Mouse (Mus musculus): ENCODE data around the gene Pigyl. TPM values are rescaled to one million over a fixed set of nuclear protein-coding genes. Genes with fewer than 3 reads are reported as not detected.

Gene Pigyl
- polyA plus RNA-seq, 1 experiment from 2014 or later = 63.2 TPM

GRCm38 (mm10) chr9:22165964-22166363, 9.3 kb downstream of the Pigyl start:
- Histone ChIP-seq H3K4me3 (replicated peaks) (no peak overlapping the region), H3K9ac (no peak overlapping the region), H3K4me1 (peaks cover 9% of the 10 kb centered on the region), H3K27ac (no peak overlapping the region), H3K9me3 (peaks cover 6% of the 10 kb centered on the region), H3K36me3 (replicated peaks) (no peaks in the 10 kb centered on the region), H3K27me3 (peaks cover 9% of the 10 kb centered on the region; the same call in 1 of the 2 replicates), H3K4me2 (no peak overlapping the region)
- WGBS = 46% methylated on average over 6 of the region's 6 CpGs
- no peak for ATAC-seq (ENCODE audit: low FRiP score)

- H3K9ac ChIP-seq = no peak overlapping the region
- WGBS = 92% methylated on average over 10 of the region's 10 CpGs
- no peak for ATAC-seq (ENCODE audit: low FRiP score)
Measured at GRCm38 (mm10) chr9:22166686-22167085, 10.0 kb downstream of the Pigyl start.

GRCm38 (mm10) chr9:22167751-22168150, 11.1 kb downstream of the Pigyl start:
- no peak overlapping the region for H3K27ac ChIP-seq
- peaks cover 9% of the 10 kb centered on the region for H3K4me1 ChIP-seq
- H3K9me3 ChIP-seq = peaks cover 6% of the 10 kb centered on the region
- 97% methylated on average over 4 of the region's 4 CpGs for whole genome bisulfite sequencing
- no peaks in the 10 kb centered on the region for H3K36me3 ChIP-seq (replicated peaks)
- no peak for ATAC-seq (ENCODE audit: low FRiP score)
- H3K4me2 ChIP-seq = no peak overlapping the region
- no peak overlapping the region for H3K4me3 ChIP-seq (replicated peaks)
- H3K9ac ChIP-seq = no peak overlapping the region
- H3K27me3 ChIP-seq = peaks cover 9% of the 10 kb centered on the region; the same call in 1 of the 2 replicates

More at GRCm38 (mm10) chr9:22166686-22167085, 10.0 kb downstream of the Pigyl start:
- no peaks in the 10 kb centered on the region for H3K36me3 ChIP-seq (replicated peaks)
- H3K27ac ChIP-seq = no peak overlapping the region
- peaks cover 6% of the 10 kb centered on the region for H3K9me3 ChIP-seq
- no peak overlapping the region for H3K4me3 ChIP-seq (replicated peaks)
- H3K4me2 ChIP-seq = no peak overlapping the region
- peaks cover 9% of the 10 kb centered on the region for H3K4me1 ChIP-seq
- peaks cover 9% of the 10 kb centered on the region; the same call in 1 of the 2 replicates for H3K27me3 ChIP-seq

- peaks cover 9% of the 10 kb centered on the region for H3K4me1 ChIP-seq
- H3K9me3 ChIP-seq = peaks cover 6% of the 10 kb centered on the region
- H3K27ac ChIP-seq = no peak overlapping the region
- H3K4me2 ChIP-seq = no peak overlapping the region
- H3K27me3 ChIP-seq = no peaks in the 10 kb centered on the region
- ATAC-seq (ENCODE audit: low FRiP score) = no peak
- WGBS = 96% methylated on average over 11 of the region's 11 CpGs
- H3K4me3 ChIP-seq (replicated peaks) = no peak overlapping the region
- H3K36me3 ChIP-seq (replicated peaks) = no peaks in the 10 kb centered on the region
- H3K9ac ChIP-seq = no peak overlapping the region
Measured at GRCm38 (mm10) chr9:22169327-22169726, 12.7 kb downstream of the Pigyl start.

GRCm38 (mm10) chr9:22172318-22172717, 15.7 kb downstream of the Pigyl start:
- Histone ChIP-seq H3K4me1 (no peaks in the 10 kb centered on the region), H3K4me2 (no peak overlapping the region), H3K9ac (no peak overlapping the region), H3K27me3 (no peaks in the 10 kb centered on the region), H3K9me3 (peaks cover 9% of the 10 kb centered on the region; the same call in 1 of the 2 replicates), H3K4me3 (replicated peaks) (no peak overlapping the region), H3K27ac (no peak overlapping the region), H3K36me3 (replicated peaks) (no peaks in the 10 kb centered on the region)
- 90% methylated on average over 4 of the region's 4 CpGs for WGBS
- ATAC-seq (ENCODE audit: low FRiP score) = no peak

DNA sequence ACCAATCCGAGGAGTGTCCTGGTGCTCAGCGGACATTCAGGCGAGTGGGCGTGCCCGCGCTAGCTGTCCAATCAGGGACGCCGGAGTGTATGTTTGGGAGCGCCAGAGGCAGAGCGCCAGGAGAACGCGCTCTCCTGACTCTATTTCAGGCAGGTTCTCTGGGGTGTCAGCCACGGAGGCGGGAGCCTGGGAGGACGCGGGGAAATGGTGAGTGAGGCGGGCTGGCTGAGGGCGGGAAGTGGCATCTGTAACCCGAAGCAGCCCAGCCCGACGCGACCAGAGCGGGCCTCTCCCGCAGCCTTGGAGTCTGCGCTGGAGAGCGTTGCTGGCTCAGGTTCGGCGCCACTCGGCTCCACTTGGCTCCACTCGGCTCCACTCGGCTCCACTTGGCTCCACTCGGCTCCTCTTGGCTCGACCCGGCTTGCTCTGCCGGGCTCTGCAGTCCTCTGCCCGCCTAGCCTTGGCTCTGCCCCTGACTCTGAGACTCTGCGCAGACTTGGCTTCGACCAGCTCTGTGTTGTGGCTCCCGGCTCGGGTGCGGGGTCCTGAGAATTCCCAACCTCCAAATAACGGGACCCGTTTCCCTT, 31.5 kb downstream of the Pigyl start, which contains the start of gene Zfp872:
Zfp872 (plus strand) TSS at position 66 of the 587 bp plus-strand sequence.
- peak within 1 kb of the TSS; percentile 43 for H3K4me3 ChIP-seq (replicated peaks)
- 23% methylated on average over 43 of the region's 43 CpGs for WGBS
- peaks cover 6% of the 10 kb centered on the region; the same call in 1 of the 2 replicates for H3K4me1 ChIP-seq
- H3K9me3 ChIP-seq = no peaks in the 10 kb centered on the region
- peak within 1 kb of the TSS; percentile 48 for H3K9ac ChIP-seq
- no peak within 1 kb of the TSS for H3K27ac ChIP-seq
- H3K4me2 ChIP-seq = peak within 1 kb of the TSS; percentile 67
- ATAC-seq (ENCODE audit: low FRiP score) = peak; percentile 65; the same call in 1 of the 2 replicates
- H3K36me3 ChIP-seq (replicated peaks) = no peaks in the 10 kb centered on the region
- peaks cover 17% of the 10 kb centered on the region; the same call in 1 of the 2 replicates for H3K27me3 ChIP-seq

DNA sequence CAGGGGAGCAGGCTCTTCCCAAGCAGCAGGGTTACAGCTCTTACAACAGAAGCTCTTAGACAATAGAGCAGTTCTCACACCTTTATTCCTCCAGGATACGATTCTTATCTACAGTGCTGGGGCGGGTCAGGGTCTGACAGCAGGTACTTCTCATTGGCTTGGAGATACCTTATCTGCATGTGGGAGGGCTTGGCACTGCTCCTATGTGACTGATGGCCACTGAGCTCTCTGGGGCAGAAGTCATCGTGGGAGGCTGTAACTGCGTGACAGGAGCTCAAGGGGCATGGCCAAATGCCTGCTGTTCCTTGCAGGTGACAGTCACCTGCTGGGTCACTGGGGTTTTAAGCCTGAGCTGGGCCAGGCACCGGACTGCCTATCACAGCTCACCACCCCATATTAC, 39.8 kb downstream of the Pigyl start:
- no peak overlapping the region for H3K4me2 ChIP-seq
- no peak for ATAC-seq (ENCODE audit: low FRiP score)
- no peak overlapping the region for H3K4me3 ChIP-seq (replicated peaks)
- H3K36me3 ChIP-seq (replicated peaks) = no peaks in the 10 kb centered on the region
- H3K9ac ChIP-seq = no peak overlapping the region
- H3K27me3 ChIP-seq = no peaks in the 10 kb centered on the region
- H3K27ac ChIP-seq = no peak overlapping the region
- WGBS = 47% methylated on average over 5 of the region's 5 CpGs
- H3K4me1 ChIP-seq = no peaks in the 10 kb centered on the region
- H3K9me3 ChIP-seq = peaks cover 30% of the 10 kb centered on the region

Small RNAs within 50 kb of the gene (microRNA-seq; reads per million reads assigned to microRNA genes)
- not detected for gene Mir7084

Other genes starting within 250 kb of the Pigyl start
- gene Rab3d, start 238.7 kb upstream of the Pigyl start, polyA plus RNA-seq (2016; fragmentation: Nextera tagmentation; extraction: Ambion mirVana) = 12.4 and 13.1 TPM in 2 replicates
- 5.2 and 5.8 TPM in 2 replicates for gene Ccdc159, start 229.4 kb upstream of the Pigyl start, polyA plus RNA-seq (2016; fragmentation: Nextera tagmentation; extraction: Ambion mirVana)
- 32.9 and 33.3 TPM in 2 replicates for gene Tmem205, start 229.3 kb upstream of the Pigyl start, polyA plus RNA-seq (2016; fragmentation: Nextera tagmentation; extraction: Ambion mirVana)
- 37.0 and 40.9 TPM in 2 replicates for gene Plppr2, start 219.8 kb upstream of the Pigyl start, polyA plus RNA-seq (2016; fragmentation: Nextera tagmentation; extraction: Ambion mirVana)
- gene Swsap1, start 201.1 kb upstream of the Pigyl start, polyA plus RNA-seq (2016; fragmentation: Nextera tagmentation; extraction: Ambion mirVana) = 7.4 and 9.5 TPM in 2 replicates
- gene Epor, start 193.3 kb upstream of the Pigyl start, polyA plus RNA-seq (2016; fragmentation: Nextera tagmentation; extraction: Ambion mirVana) = 2.0 and 4.1 TPM in 2 replicates
- gene Rgl3, start 167.4 kb upstream of the Pigyl start, polyA plus RNA-seq (2016; fragmentation: Nextera tagmentation; extraction: Ambion mirVana) = 2.1 and 3.4 TPM in 2 replicates
- 5.0 and 5.3 TPM in 2 replicates for gene Ccdc151, start 154.2 kb upstream of the Pigyl start, polyA plus RNA-seq (2016; fragmentation: Nextera tagmentation; extraction: Ambion mirVana)
- 88.5 and 95.0 TPM in 2 replicates for gene Prkcsh, start 154.0 kb upstream of the Pigyl start, polyA plus RNA-seq (2016; fragmentation: Nextera tagmentation; extraction: Ambion mirVana)
- gene Elavl3, start 104.8 kb upstream of the Pigyl start, polyA plus RNA-seq (2016; fragmentation: Nextera tagmentation; extraction: Ambion mirVana) = 57.2 and 73.7 TPM in 2 replicates
- gene Gm49318, start 85.6 kb upstream of the Pigyl start, polyA plus RNA-seq (2016; fragmentation: Nextera tagmentation; extraction: Ambion mirVana) = not detected in 2 replicates
- gene Zfp653, start 85.5 kb upstream of the Pigyl start, polyA plus RNA-seq (2016; fragmentation: Nextera tagmentation; extraction: Ambion mirVana) = 15.8 and 16.4 TPM in 2 replicates
- 35.0 and 39.0 TPM in 2 replicates for gene Ecsit, start 71.4 kb upstream of the Pigyl start, polyA plus RNA-seq (2016; fragmentation: Nextera tagmentation; extraction: Ambion mirVana)
- 2.3 and 3.9 TPM in 2 replicates for gene Cnn1, start 57.6 kb upstream of the Pigyl start, polyA plus RNA-seq (2016; fragmentation: Nextera tagmentation; extraction: Ambion mirVana)
- gene Elof1, start 39.7 kb upstream of the Pigyl start, polyA plus RNA-seq (2016; fragmentation: Nextera tagmentation; extraction: Ambion mirVana) = 178 and 186 TPM in 2 replicates
- 3.6 and 6.6 TPM in 2 replicates for gene Acp5, start 21.1 kb upstream of the Pigyl start, polyA plus RNA-seq (2016; fragmentation: Nextera tagmentation; extraction: Ambion mirVana)
- gene Zfp872, start 31.2 kb downstream of the Pigyl start, polyA plus RNA-seq (2016; fragmentation: Nextera tagmentation; extraction: Ambion mirVana) = 0.10 and 0.31 TPM in 2 replicates
- gene Zfp809, start 68.9 kb downstream of the Pigyl start, polyA plus RNA-seq (2016; fragmentation: Nextera tagmentation; extraction: Ambion mirVana) = 10.1 and 11.3 TPM in 2 replicates
- gene Zfp599, start 103.0 kb downstream of the Pigyl start, polyA plus RNA-seq (2016; fragmentation: Nextera tagmentation; extraction: Ambion mirVana) = 7.7 and 8.3 TPM in 2 replicates
- 35.7 and 36.8 TPM in 2 replicates for gene Zfp810, start 150.8 kb downstream of the Pigyl start, polyA plus RNA-seq (2016; fragmentation: Nextera tagmentation; extraction: Ambion mirVana)
- 36.8 and 41.1 TPM in 2 replicates for gene Anln, start 232.3 kb downstream of the Pigyl start, polyA plus RNA-seq (2016; fragmentation: Nextera tagmentation; extraction: Ambion mirVana)

Data from forebrain, embryonic 12.5 days (tissue).